Mouse (Mus musculus) bone marrow macrophage, adult 2 months (primary cell): ENCODE results near the gene Vars2.

Experiments used
- CTCF ChIP-seq: IDR thresholded peaks from 2 replicates; pipeline ENCODE4 v1.5.1; 2012; ENCODE audit warnings: low read depth, mild to moderate bottlenecking, low read length, moderate library complexity
- POLR2A ChIP-seq: IDR thresholded peaks from 2 replicates; pipeline ENCODE4 v1.6.1; 2012; ENCODE audit warnings: mild to moderate bottlenecking, low read depth, low read length, borderline replicate concordance

DNA sequence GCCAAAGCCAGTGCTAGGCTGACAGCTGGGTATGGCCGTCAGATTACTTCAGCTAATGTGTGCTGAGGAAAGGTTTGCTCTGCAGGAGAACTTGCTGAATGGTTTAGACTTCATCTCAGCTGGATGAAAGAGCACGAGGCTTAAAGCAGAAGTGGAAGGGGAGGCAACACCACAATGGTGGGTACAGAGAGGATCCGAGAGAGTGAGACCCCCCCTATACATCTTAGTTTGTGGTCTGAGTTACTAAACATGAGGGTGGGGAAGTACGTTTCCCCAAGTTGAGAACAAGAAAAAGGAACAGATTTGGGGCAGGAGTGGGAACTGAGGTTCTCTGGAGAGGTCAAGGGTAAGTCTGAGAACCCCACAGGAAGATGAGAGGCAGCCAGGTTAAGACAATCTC, 25.0 kb upstream of the Vars2 start:
- TF ChIP-seq CTCF (no peak), POLR2A (no peak)
